Mouse (Mus musculus) heart, embryonic 11.5 days (tissue): ENCODE results near the gene Mybphl. TPM values are rescaled to one million over a fixed set of nuclear protein-coding genes. Genes with fewer than 3 reads are reported as not detected.

Source experiments
- ATAC-seq: fragments of 200-750 bp; cut with Nextera tagmentation; replicated peaks from 2 replicates; pipeline ENCODE4 v1.8.0; 2017; ENCODE audit warnings: moderate library complexity; ENCODE audit not compliant: insufficient number of reproducible peaks, low FRiP score, low TSS enrichment
- H3K27ac ChIP-seq: fragments of 300-500 bp; sonication (generic); 2 replicates; pipeline ENCODE4 v1.5.1; 2014; ENCODE audit warnings: mild to moderate bottlenecking, low read depth, low read length
- H3K27me3 ChIP-seq: fragments of 300-500 bp; sonication (generic); 2 replicates; pipeline ENCODE4 v1.6.1; 2014; ENCODE audit warnings: mild to moderate bottlenecking, low read length, mixed read lengths; ENCODE audit not compliant: control insufficient read depth, insufficient read depth
- H3K36me3 ChIP-seq: fragments of 300-500 bp; sonication (generic); 2 replicates; pipeline ENCODE4 v1.6.1; 2014; ENCODE audit warnings: mild to moderate bottlenecking, low read length, moderate library complexity, mixed read lengths; ENCODE audit not compliant: control insufficient read depth, insufficient read depth
- H3K4me1 ChIP-seq: fragments of 300-500 bp; sonication (generic); 2 replicates; pipeline ENCODE4 v1.6.1; 2014; ENCODE audit warnings: low read length; ENCODE audit not compliant: control insufficient read depth, insufficient read depth
- H3K4me2 ChIP-seq: fragments of 300-500 bp; sonication (generic); 2 replicates; pipeline ENCODE4 v1.6.1; 2014; ENCODE audit warnings: mild to moderate bottlenecking, moderate library complexity
- H3K4me3 ChIP-seq: fragments of 300-500 bp; sonication (generic); 2 replicates; pipeline ENCODE4 v1.5.1; 2014; ENCODE audit warnings: low read depth, low read length
- H3K9ac ChIP-seq: fragments of 300-500 bp; sonication (generic); 2 replicates; pipeline ENCODE4 v1.6.1; 2014; ENCODE audit warnings: mild to moderate bottlenecking, low read depth, low read length, moderate library complexity
- H3K9me3 ChIP-seq: fragments of 300-500 bp; sonication (generic); replicated peaks from 2 replicates; pipeline ENCODE4 v1.6.1; 2016; ENCODE audit warnings: low read length; ENCODE audit not compliant: control insufficient read depth
- WGBS: fragments of 180-500 bp; shearing (Covaris S2); extraction: QIAGEN DNeasy Blood & Tissue Kit; methylation state at CpG from one replicate; pipeline ENCODE4 v1.1.7; 2014; ENCODE audit not compliant: insufficient replicate concordance; 5-methylcytosine and 5-hydroxymethylcytosine counted together
- polyA plus RNA-seq: library from polyadenylated mRNA; unstranded; fragments of >200 nt; fragmentation: Nextera tagmentation; extraction: Ambion mirVana; gene quantifications from 2 replicates; pipeline ENCODE4 v1.2.1, GENCODE M21; 2014

Mybphl gene
- polyA plus RNA-seq, 1 experiment from 2014 or later: 70.4 TPM

DNA sequence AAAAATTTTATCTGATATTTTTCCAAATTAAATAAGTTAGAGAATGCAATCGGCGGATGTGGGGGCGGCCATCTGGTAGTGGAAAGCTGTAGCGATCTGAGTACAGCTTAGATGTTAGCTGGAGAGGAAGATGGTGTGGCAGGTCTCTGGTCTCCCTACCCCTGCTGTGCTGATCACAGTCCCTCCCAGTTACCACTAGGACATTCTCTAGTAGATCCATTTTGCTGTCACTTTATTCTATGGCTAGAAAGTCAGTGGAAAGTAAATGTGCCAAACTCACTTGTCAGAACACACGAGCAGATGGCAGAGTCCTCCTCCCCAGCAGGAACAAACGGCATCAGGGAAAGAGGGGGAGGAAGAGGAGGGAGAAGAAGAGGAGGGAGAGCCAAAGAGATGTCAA lies 6.3 kb upstream of the Mybphl start:
- Histone ChIP-seq H3K27me3 (no peaks in the 10 kb centered on the region), H3K4me3 (no peak overlapping the region), H3K36me3 (peaks cover 18% of the 10 kb centered on the region), H3K9me3 (no peaks in the 10 kb centered on the region), H3K4me1 (peaks cover 15% of the 10 kb centered on the region), H3K27ac (no peak overlapping the region), H3K9ac (no peak overlapping the region), H3K4me2 (no peak overlapping the region)
- WGBS: 72% methylated on average over 6 of the region's 6 CpGs
- ATAC-seq: no peak

DNA sequence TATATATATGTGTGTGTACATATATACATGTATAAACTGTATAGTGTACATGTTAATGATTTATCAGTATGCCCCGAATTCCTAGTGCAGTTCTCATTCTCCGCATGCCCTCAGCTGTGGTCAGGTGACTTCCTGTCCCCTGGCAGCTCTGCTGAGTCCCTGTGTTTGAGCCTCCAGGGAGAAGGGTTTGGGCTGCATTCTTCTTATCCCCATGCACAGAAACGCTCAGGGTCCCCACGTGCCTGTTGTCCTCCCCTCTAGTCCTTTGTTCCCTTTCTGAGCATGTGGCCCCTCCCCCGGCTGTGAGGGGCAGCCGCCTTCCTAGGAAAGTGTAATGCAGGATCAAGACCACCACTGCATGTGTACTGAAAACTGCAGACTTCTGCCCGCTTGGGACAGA lies 3.8 kb upstream of the Mybphl start:
- Histone ChIP-seq H3K27me3 (no peaks in the 10 kb centered on the region), H3K36me3 (peaks cover 2% of the 10 kb centered on the region; the same call in 1 of the 2 replicates), H3K9ac (no peak overlapping the region), H3K4me2 (no peak overlapping the region), H3K4me1 (peaks cover 30% of the 10 kb centered on the region), H3K9me3 (no peaks in the 10 kb centered on the region), H3K4me3 (no peak overlapping the region), H3K27ac (no peak overlapping the region)
- no peak for ATAC-seq
- 18% methylated on average over 7 of the region's 7 CpGs for WGBS

- Histone ChIP-seq H3K27me3 (no peaks in the 10 kb centered on the region), H3K4me3 (no peak overlapping the region), H3K9me3 (no peaks in the 10 kb centered on the region), H3K9ac (no peak overlapping the region), H3K4me1 (peaks cover 34% of the 10 kb centered on the region), H3K4me2 (peak overlapping the region; percentile 44; the same call in 1 of the 2 replicates), H3K36me3 (no peaks in the 10 kb centered on the region), H3K27ac (peak overlapping the region; percentile 78)
- 28% methylated on average over 3 of the region's 3 CpGs for WGBS
- no peak; the same call in 1 of the 2 replicates for ATAC-seq
These were observed 1.1 kb upstream of the Mybphl start for GRCm38 (mm10) chr3:108363626-108364025.

DNA sequence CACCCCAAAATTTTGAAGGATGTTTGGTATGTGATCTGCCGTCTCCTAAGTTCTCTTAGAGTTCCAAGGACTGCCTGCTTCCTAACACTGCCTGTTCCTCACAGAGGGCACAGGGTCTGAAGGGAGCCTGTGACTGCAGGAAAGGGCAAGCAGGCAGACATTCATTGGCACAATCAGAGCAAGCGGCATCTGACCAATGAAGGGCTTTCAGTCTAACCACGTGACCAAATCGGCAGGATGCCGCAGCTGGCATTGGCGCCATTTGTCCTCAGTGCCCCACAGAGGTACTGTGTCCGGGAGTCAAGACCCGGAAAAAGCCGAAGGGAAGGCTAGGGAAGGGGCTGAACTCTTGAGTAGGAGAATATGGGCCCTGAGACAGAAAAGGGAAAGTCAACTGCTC lies 2.5 kb downstream of the Mybphl start:
- Histone ChIP-seq H3K9me3 (no peaks in the 10 kb centered on the region), H3K27me3 (no peaks in the 10 kb centered on the region), H3K4me1 (peaks cover 41% of the 10 kb centered on the region), H3K9ac (peak overlapping the region; percentile 12; the same call in 1 of the 2 replicates), H3K4me3 (no peak overlapping the region), H3K36me3 (no peaks in the 10 kb centered on the region), H3K27ac (no peak overlapping the region), H3K4me2 (peak overlapping the region; percentile 36)
- 46% methylated on average over 9 of the region's 9 CpGs for WGBS
- ATAC-seq: no peak

DNA sequence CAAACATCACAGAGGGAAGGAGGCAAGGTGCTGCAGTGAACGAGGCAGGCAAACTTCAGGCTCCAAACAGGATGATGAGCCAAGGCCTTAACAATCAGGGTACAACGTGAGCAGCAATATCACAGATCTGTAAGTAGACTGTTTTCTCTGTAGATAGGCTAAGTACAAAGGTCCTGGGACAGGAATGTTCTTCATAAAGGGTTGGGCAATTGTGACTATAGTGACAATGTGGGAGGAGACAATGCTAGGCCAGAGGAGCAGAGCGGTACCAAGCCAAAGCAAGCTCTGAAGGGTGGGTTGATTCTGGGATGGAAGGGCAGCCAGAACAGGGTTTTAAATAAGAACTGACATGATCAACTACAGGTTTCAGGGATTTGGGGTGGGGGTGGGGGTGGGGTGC lies 3.1 kb downstream of the Mybphl start:
- peaks cover 44% of the 10 kb centered on the region for H3K4me1 ChIP-seq
- H3K4me3 ChIP-seq: no peak overlapping the region
- H3K9ac ChIP-seq: no peak overlapping the region
- no peak overlapping the region for H3K27ac ChIP-seq
- ATAC-seq: no peak
- WGBS: 63% methylated on average over 3 of the region's 3 CpGs
- H3K27me3 ChIP-seq: no peaks in the 10 kb centered on the region
- no peaks in the 10 kb centered on the region for H3K36me3 ChIP-seq
- H3K4me2 ChIP-seq: no peak overlapping the region
- H3K9me3 ChIP-seq: no peaks in the 10 kb centered on the region

DNA sequence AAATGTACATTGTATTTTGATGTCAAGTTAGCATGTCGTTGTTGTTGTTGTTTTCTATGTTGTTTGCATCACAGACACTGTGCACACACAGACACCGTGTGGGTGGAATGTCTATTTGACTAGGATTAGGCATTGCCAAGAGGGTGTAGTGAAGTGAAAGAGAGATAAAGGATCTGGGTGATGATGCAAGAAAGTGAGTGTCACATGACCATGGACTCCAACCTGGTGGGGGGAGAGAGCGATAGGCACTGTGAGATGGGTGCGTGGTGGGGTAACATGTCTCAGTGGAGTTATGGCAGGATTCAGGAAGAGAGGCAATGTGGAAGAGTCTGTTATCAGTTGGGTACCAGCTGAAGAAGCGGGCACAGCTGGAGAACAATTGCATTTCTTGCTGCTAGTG lies 4.0 kb downstream of the Mybphl start:
- peaks cover 43% of the 10 kb centered on the region for H3K4me1 ChIP-seq
- H3K9me3 ChIP-seq: no peaks in the 10 kb centered on the region
- no peak overlapping the region for H3K4me3 ChIP-seq
- no peak overlapping the region for H3K27ac ChIP-seq
- ATAC-seq: no peak
- no peak overlapping the region for H3K9ac ChIP-seq
- H3K4me2 ChIP-seq: no peak overlapping the region
- no peaks in the 10 kb centered on the region for H3K36me3 ChIP-seq
- no peaks in the 10 kb centered on the region for H3K27me3 ChIP-seq
- 75% methylated on average over 5 of the region's 5 CpGs for WGBS

- H3K9me3 ChIP-seq: no peaks in the 10 kb centered on the region
- H3K27ac ChIP-seq: no peak overlapping the region
- H3K27me3 ChIP-seq: no peaks in the 10 kb centered on the region
- ATAC-seq: no peak
- H3K4me1 ChIP-seq: peaks cover 27% of the 10 kb centered on the region
- WGBS: 31% methylated on average over 3 of the region's 3 CpGs
- H3K36me3 ChIP-seq: no peaks in the 10 kb centered on the region
- H3K4me3 ChIP-seq: no peak overlapping the region
- no peak overlapping the region for H3K9ac ChIP-seq
- no peak overlapping the region for H3K4me2 ChIP-seq
These were observed 7.6 kb downstream of the Mybphl start for GRCm38 (mm10) chr3:108372274-108372673.

- Histone ChIP-seq H3K36me3 (no peaks in the 10 kb centered on the region), H3K9me3 (no peaks in the 10 kb centered on the region), H3K27ac (no peak overlapping the region), H3K27me3 (no peaks in the 10 kb centered on the region), H3K9ac (no peak overlapping the region), H3K4me3 (no peak overlapping the region), H3K4me1 (peaks cover 27% of the 10 kb centered on the region), H3K4me2 (no peak overlapping the region)
- WGBS: 29% methylated on average over 3 of the region's 3 CpGs
- no peak for ATAC-seq
These were observed 8.0 kb downstream of the Mybphl start for GRCm38 (mm10) chr3:108372691-108373090.

GRCm38 (mm10) chr3:108378875-108379663 lies 14.4 kb downstream of the Mybphl start:
- Histone ChIP-seq H3K27me3 (no peaks in the 10 kb centered on the region), H3K4me2 (no peak overlapping the region), H3K4me1 (peaks cover 23% of the 10 kb centered on the region), H3K4me3 (no peak overlapping the region), H3K9me3 (no peaks in the 10 kb centered on the region), H3K9ac (no peak overlapping the region), H3K27ac (no peak overlapping the region; the same call in 1 of the 2 replicates), H3K36me3 (no peaks in the 10 kb centered on the region)
- ATAC-seq: no peak
- WGBS: 62% methylated on average over 7 of the region's 7 CpGs
